In genomic region chr6:29168871-29169270, GRCm38 (mm10) we compare ENCODE assay signal across 21 mouse cellular contexts. TPM values are rescaled to one million over a fixed set of nuclear protein-coding genes. Genes with fewer than 3 reads are reported as not detected.
"Had no signal": no experiment of that assay in that cellular context is flagged by ENCODE, and none has a peak within 500 bp of the region (broad histone marks: within the 10 kb centered on the region; RNA-seq: fewer than 3 reads in every experiment).

No protein-coding gene starts in this region.

- ATAC-seq: liver, postnatal 0 days; lung, postnatal 0 days; midbrain, embryonic 13.5 days; midbrain, embryonic 15.5 days had no signal

- DNase-seq: liver, postnatal 0 days; lung, adult 2 months; lung, postnatal 14 days; lung, postnatal 36 days; thymus, adult 2 months; thymus, postnatal 25 days; thymus, postnatal 4 days had no signal

- H3K27ac ChIP-seq: liver, embryonic 15.5 days; lung, embryonic 15.5 days; macrophage; midbrain, embryonic 13.5 days; midbrain, embryonic 15.5 days; neural tube, embryonic 12.5 days; stomach, embryonic 15.5 days; stomach, postnatal 0 days had no signal

- H3K9me3 ChIP-seq: liver, embryonic 15.5 days; lung, embryonic 15.5 days; megakaryocyte, embryonic 14.5 days; midbrain, embryonic 13.5 days; midbrain, embryonic 15.5 days; neural tube, embryonic 12.5 days; stomach, embryonic 15.5 days had no signal

- H3K4me2 ChIP-seq: liver, embryonic 15.5 days; lung, embryonic 15.5 days; midbrain, embryonic 11.5 days; midbrain, embryonic 13.5 days; midbrain, embryonic 15.5 days; stomach, embryonic 15.5 days had no signal

- H3K36me3 ChIP-seq: liver, embryonic 15.5 days; lung, embryonic 15.5 days; midbrain, embryonic 13.5 days; midbrain, embryonic 15.5 days; neural tube, embryonic 12.5 days; stomach, embryonic 15.5 days had no signal

- H3K9ac ChIP-seq: liver, embryonic 15.5 days; liver, postnatal 0 days; lung, embryonic 15.5 days; midbrain, embryonic 13.5 days; midbrain, embryonic 15.5 days; neural tube, embryonic 12.5 days; stomach, embryonic 15.5 days had no signal

- H3K4me3 ChIP-seq: liver, embryonic 15.5 days; lung, embryonic 15.5 days; megakaryocyte, embryonic 14.5 days; midbrain, embryonic 15.5 days; stomach, embryonic 15.5 days had no signal

RNA-seq across cellular contexts. Expression of gene Prrt4, which starts 10.5 kb away (rescaled TPM):
- total RNA-seq: megakaryocyte progenitor cell, adult 5-6 weeks; monocyte, adult 5-6 weeks; neutrophil, adult 5-6 weeks had no signal
- polyA plus RNA-seq: liver, postnatal 0 days; macrophage had no signal
